In genomic region chr1:107589691-107590470, GRCm38 (mm10) we compare ENCODE assay signal across 8 mouse cellular contexts. TPM values are rescaled to one million over a fixed set of nuclear protein-coding genes. Genes with fewer than 3 reads are reported as not detected.
DNase-seq lines count a peak whose midpoint lies in the region; ATAC-seq and TF ChIP-seq lines count a peak whose summit lies in the region.

Gene Serpinb8 (plus strand): TSS chr1:107590006.

- H3K36me3 ChIP-seq in hindbrain, embryonic 16.5 days (ENCODE audit: control insufficient read depth, insufficient read depth, low read length): no peaks in the 10 kb centered on the region
- no peaks in the 10 kb centered on the region for H3K36me3 ChIP-seq in hindbrain, embryonic 12.5 days
- H3K36me3 ChIP-seq in intestine, embryonic 15.5 days: no peaks in the 10 kb centered on the region

- H3K4me3 ChIP-seq in hindbrain, embryonic 16.5 days (ENCODE audit: low read length): no peak within 1 kb of the TSS
- H3K4me3 ChIP-seq in hindbrain, embryonic 12.5 days: no peak within 1 kb of the TSS
- H3K4me3 ChIP-seq in intestine, embryonic 15.5 days (replicated peaks): no peak within 1 kb of the TSS
- peak within 1 kb of the TSS; percentile 31 for H3K4me3 ChIP-seq in olfactory bulb, adult 2 months (ENCODE audit: insufficient read depth, low read depth, low read length)

- WGBS in hindbrain, embryonic 16.5 days: 49% methylated on average over 10 of the region's 10 CpGs
- 64% methylated on average over 10 of the region's 10 CpGs for WGBS in hindbrain, embryonic 12.5 days
- 44% methylated on average over 10 of the region's 10 CpGs for WGBS in intestine, embryonic 15.5 days
- WGBS in olfactory bulb, adult 2 months: 19% methylated on average over 10 of the region's 10 CpGs

- intact Hi-C loops in left cerebral cortex, postnatal 25 days (cut with DNase I): loop anchor here (1.0 to 10.0 kb wide), 2 partner anchors 9 to 345 kb away; no protein-coding TSS in a partner anchor

- no peak within 1 kb of the TSS for H3K9ac ChIP-seq in hindbrain, embryonic 16.5 days (ENCODE audit: low read depth, low read length)
- no peak within 1 kb of the TSS for H3K9ac ChIP-seq in hindbrain, embryonic 12.5 days
- no peak within 1 kb of the TSS for H3K9ac ChIP-seq in intestine, embryonic 15.5 days

- no peaks in the 10 kb centered on the region for H3K9me3 ChIP-seq in hindbrain, embryonic 16.5 days (ENCODE audit: control insufficient read depth, low read length)
- H3K9me3 ChIP-seq in hindbrain, embryonic 12.5 days (replicated peaks): no peaks in the 10 kb centered on the region
- no peaks in the 10 kb centered on the region for H3K9me3 ChIP-seq in intestine, embryonic 15.5 days

- peak; percentile 97 for DNase-seq in cerebellum, adult 11-12 months
- DNase-seq in gastrocnemius, adult 18-20 months (ENCODE audit: low spot score): peak; percentile 39
- DNase-seq in left cerebral cortex, postnatal 25 days (ENCODE audit: low spot score in 2 of 2): peak; percentile 55 to 86
- DNase-seq in thymus, postnatal 4 days: no peak

- TF ChIP-seq CTCF in olfactory bulb, adult 2 months (IDR thresholded peaks at IDR 0.05; ENCODE audit: insufficient read depth, low read depth, low read length): no peak

- H3K4me1 ChIP-seq in hindbrain, embryonic 16.5 days (ENCODE audit: control insufficient read depth, insufficient read depth, low read depth, low read length): no peaks in the 10 kb centered on the region
- H3K4me1 ChIP-seq in hindbrain, embryonic 12.5 days: no peaks in the 10 kb centered on the region
- no peaks in the 10 kb centered on the region for H3K4me1 ChIP-seq in intestine, embryonic 15.5 days (replicated peaks)
- H3K4me1 ChIP-seq in olfactory bulb, adult 2 months (ENCODE audit: control insufficient read depth, insufficient read depth, low read length): peaks cover 7% of the 10 kb centered on the region

- H3K27ac ChIP-seq in hindbrain, embryonic 16.5 days (ENCODE audit: low read depth, low read length): no peak within 1 kb of the TSS
- H3K27ac ChIP-seq in hindbrain, embryonic 12.5 days: no peak within 1 kb of the TSS
- no peak within 1 kb of the TSS for H3K27ac ChIP-seq in intestine, embryonic 15.5 days
- peak within 1 kb of the TSS; percentile 54 for H3K27ac ChIP-seq in olfactory bulb, adult 2 months (ENCODE audit: insufficient read depth, low read depth, low read length)

- ATAC-seq in hindbrain, embryonic 16.5 days: peak; percentile 84
- ATAC-seq in hindbrain, embryonic 12.5 days (ENCODE audit: low FRiP score): no peak
- ATAC-seq in intestine, embryonic 15.5 days: peak; percentile 91

- peak within 1 kb of the TSS; percentile 17 for H3K4me2 ChIP-seq in hindbrain, embryonic 16.5 days (ENCODE audit: low read length)
- H3K4me2 ChIP-seq in hindbrain, embryonic 12.5 days (replicated peaks): no peak within 1 kb of the TSS
- H3K4me2 ChIP-seq in intestine, embryonic 15.5 days (replicated peaks): peak within 1 kb of the TSS; percentile 30; the same call in 1 of the 2 replicates

- TF ChIP-seq POLR2A in olfactory bulb, adult 2 months (IDR thresholded peaks at IDR 0.05; ENCODE audit: insufficient read depth, low read depth, low read length): no peak

- H3K27me3 ChIP-seq in hindbrain, embryonic 16.5 days (replicated peaks; ENCODE audit: control insufficient read depth, insufficient read depth, low read length): no peaks in the 10 kb centered on the region
- H3K27me3 ChIP-seq in hindbrain, embryonic 12.5 days: no peaks in the 10 kb centered on the region
- H3K27me3 ChIP-seq in intestine, embryonic 15.5 days (replicated peaks): no peaks in the 10 kb centered on the region

RNA-seq across cellular contexts. Expression of gene Serpinb8, which starts in this region (rescaled TPM):
- polyA plus RNA-seq in hindbrain, embryonic 16.5 days (2015; fragmentation: Nextera tagmentation; extraction: Ambion mirVana): 0.55 and 0.80 TPM in 2 replicates
- polyA plus RNA-seq in hindbrain, embryonic 12.5 days (2016; fragmentation: Nextera tagmentation; extraction: Ambion mirVana): 1.3 and 1.7 TPM in 2 replicates
- total RNA-seq in gastrocnemius, adult 18-20 months (2021): 1 to 10 TPM in 1 of 2 experiments, under 1 TPM in 1; 0.55 to 3.5 TPM
- polyA plus RNA-seq in intestine, embryonic 15.5 days (2015; fragmentation: Nextera tagmentation; extraction: Ambion mirVana): 0.92 and 1.3 TPM in 2 replicates
- 10 to 100 TPM; 14.0 to 17.4 TPM for total RNA-seq in left cerebral cortex, postnatal 25 days (2021)
- not detected in 2 replicates for polyA plus RNA-seq in olfactory bulb, adult 2 months (2012; ENCODE audit: insufficient read depth, insufficient read length, low replicate concordance, missing spikeins)

Comparison
In these comparisons a context has a peak if more than half of its experiments do, and no peak if none do; other contexts are left out.
1. Peak in ATAC-seq and H3K4me2 ChIP-seq in hindbrain, embryonic 16.5 days; RNA of the gene not detected or under 1 TPM.